Mouse (Mus musculus) layer of hippocampus, adult 18-20 months (tissue): ENCODE data around the gene Foxi3. TPM values are rescaled to one million over a fixed set of nuclear protein-coding genes. Genes with fewer than 3 reads are reported as not detected.

Source experiments
- DNase-seq, 2 experiments: peaks; one replicate each; pipeline ENCODE4 v3.0.0; 2022; ENCODE audit warnings: low spot score in 2 of 2
- total RNA-seq, 2 experiments: library from RNA; stranded (reverse); gene quantifications; 2 replicates each; pipeline ENCODE4 v1.2.3; 2021

Gene Foxi3
- total RNA-seq, 2 experiments from 2014 or later, result not detected

- DNase-seq, result no peak
Measured at GRCm38 (mm10) chr6:70986683-70987082, 30.4 kb downstream of the Foxi3 start.

- no peak for DNase-seq
Measured at GRCm38 (mm10) chr6:70996123-70996723, 39.9 kb downstream of the Foxi3 start.

GRCm38 (mm10) chr6:71002656-71003055 lies 46.3 kb downstream of the Foxi3 start:
- no peak for DNase-seq

- no peak for DNase-seq
Measured at GRCm38 (mm10) chr6:71004161-71004560, 47.8 kb downstream of the Foxi3 start.

Other genes starting within 250 kb of the Foxi3 start
- gene Rpia, start 164.3 kb upstream of the Foxi3 start, total RNA-seq, result 10 to 100 TPM; 12.9 to 13.4 TPM
- 10 to 100 TPM; 21.9 to 22.2 TPM for gene Eif2ak3, start 112.0 kb upstream of the Foxi3 start, total RNA-seq
- gene Tex37, start 37.6 kb upstream of the Foxi3 start, total RNA-seq, result not detected
- gene Thnsl2, start 187.9 kb downstream of the Foxi3 start, total RNA-seq, result 1 to 10 TPM; 4.1 to 4.9 TPM
- gene Fabp1, start 243.3 kb downstream of the Foxi3 start, total RNA-seq, result not detected